Mouse (Mus musculus): ENCODE measurements around the gene H2afv. TPM values are rescaled to one million over a fixed set of nuclear protein-coding genes. Genes with fewer than 3 reads are reported as not detected.

Gene H2afv
- total RNA-seq, 1 experiment, result 192 TPM

DNA sequence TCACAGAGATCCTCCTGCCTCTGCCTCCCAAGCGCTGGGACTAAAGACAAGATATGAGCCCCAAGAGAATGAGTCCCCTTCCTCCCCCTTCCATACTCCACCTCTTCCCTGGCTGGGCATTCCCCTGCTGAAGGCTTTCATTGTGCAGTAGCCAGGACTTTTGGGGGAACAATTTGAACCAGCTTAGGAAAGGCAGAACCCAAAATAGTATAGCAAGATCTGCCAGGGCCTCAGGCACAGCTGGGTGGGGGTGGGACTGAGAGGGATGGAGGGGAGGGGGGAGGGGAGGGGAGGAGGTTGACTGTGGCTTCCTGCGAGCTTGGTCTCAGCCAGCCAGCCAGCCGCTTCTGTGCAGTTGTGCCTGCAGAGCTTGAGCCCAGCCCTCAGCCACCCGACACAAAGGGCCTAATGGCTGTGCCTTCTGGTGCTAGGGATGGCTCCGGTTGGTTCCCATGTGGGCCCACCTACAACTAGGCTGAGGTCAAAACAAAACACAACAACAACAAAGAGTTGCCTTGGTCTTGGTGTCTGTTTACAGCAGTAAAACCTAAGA lies 34.1 kb downstream of the H2afv start:
- no peak overlapping the region for H3K9ac ChIP-seq (ENCODE audit: insufficient read depth, low read depth, low read length, poor library complexity, severe bottlenecking)
- in situ Hi-C loops (cut with MboI; ENCODE audit: low sequenced_read_pairs in 2 of 2, unreplicated experiment in 2 of 2), result no loop called here
- H3K4me1 ChIP-seq (ENCODE audit: control insufficient read depth in 2 of 2, insufficient read depth in 2 of 2, low read length in 2 of 2, poor library complexity in 1 of 2), result peaks cover 2 to 18% of the 10 kb centered on the region in 2 experiments; a peak in 2 of 4 replicates
- H3K9me3 ChIP-seq (ENCODE audit: control insufficient read depth, insufficient read depth, low read depth, low read length), result no peaks in the 10 kb centered on the region
- DNase-seq (ENCODE audit: low read depth, low spot score), result no peak
- peaks cover 4% of the 10 kb centered on the region for H3K36me3 ChIP-seq (ENCODE audit: control insufficient read depth, insufficient read depth, low read length, poor library complexity, severe bottlenecking)
- H3K4me3 ChIP-seq (ENCODE audit: insufficient read depth in 1 of 2, low read depth in 1 of 2, low read length in 2 of 2, poor library complexity in 1 of 2, severe bottlenecking in 1 of 2), result no peak overlapping the region
- peak overlapping the region; percentile 60; the same call in 1 of the 2 replicates for H3K27ac ChIP-seq (ENCODE audit: insufficient read depth, low read depth, low read length, poor library complexity, severe bottlenecking)
- TF ChIP-seq MAFK (IDR thresholded peaks at IDR 0.05; ENCODE audit: insufficient read depth, low read depth, low read length) (no peak), ZC3H11A (IDR thresholded peaks at IDR 0.05; ENCODE audit: borderline replicate concordance, low read depth, low read length) (no peak), HCFC1 (IDR thresholded peaks at IDR 0.05; ENCODE audit: borderline replicate concordance, insufficient read depth, low read length) (no peak), ZNF384 (IDR thresholded peaks at IDR 0.05; ENCODE audit: low read depth, low read length) (no peak), CHD2 (IDR thresholded peaks at IDR 0.05; ENCODE audit: low read depth, low read length) (no peak)

GRCm38 (mm10) chr11:6407162-6407621 lies 37.1 kb downstream of the H2afv start:
- no peak for TF ChIP-seq ZC3H11A (IDR thresholded peaks at IDR 0.05; ENCODE audit: borderline replicate concordance, low read depth, low read length)
- TF ChIP-seq ZNF384 (IDR thresholded peaks at IDR 0.05; ENCODE audit: low read depth, low read length), result no peak
- no peak for TF ChIP-seq CHD2 (IDR thresholded peaks at IDR 0.05; ENCODE audit: low read depth, low read length)
- TF ChIP-seq MAFK (IDR thresholded peaks at IDR 0.05; ENCODE audit: insufficient read depth, low read depth, low read length), result no peak
- TF ChIP-seq HCFC1 (IDR thresholded peaks at IDR 0.05; ENCODE audit: borderline replicate concordance, insufficient read depth, low read length), result no peak
- no peak overlapping the region for H3K9ac ChIP-seq (ENCODE audit: insufficient read depth, low read depth, low read length, poor library complexity, severe bottlenecking)
- no peak overlapping the region for H3K4me3 ChIP-seq (ENCODE audit: insufficient read depth in 1 of 2, low read depth in 1 of 2, low read length in 2 of 2, poor library complexity in 1 of 2, severe bottlenecking in 1 of 2)
- H3K27ac ChIP-seq (ENCODE audit: insufficient read depth, low read depth, low read length, poor library complexity, severe bottlenecking), result peak overlapping the region; percentile 41; the same call in 1 of the 2 replicates
- no peaks in the 10 kb centered on the region for H3K9me3 ChIP-seq (ENCODE audit: control insufficient read depth, insufficient read depth, low read depth, low read length)
- H3K4me1 ChIP-seq (ENCODE audit: control insufficient read depth in 2 of 2, insufficient read depth in 2 of 2, low read length in 2 of 2, poor library complexity in 1 of 2), result peaks cover 2 to 15% of the 10 kb centered on the region in 2 experiments; a peak in 2 of 4 replicates
- peaks cover 33% of the 10 kb centered on the region for H3K36me3 ChIP-seq (ENCODE audit: control insufficient read depth, insufficient read depth, low read length, poor library complexity, severe bottlenecking)
- DNase-seq (ENCODE audit: low read depth, low spot score), result no peak
- in situ Hi-C loops (cut with MboI; ENCODE audit: low sequenced_read_pairs in 2 of 2, unreplicated experiment in 2 of 2), result no loop called here

DNA sequence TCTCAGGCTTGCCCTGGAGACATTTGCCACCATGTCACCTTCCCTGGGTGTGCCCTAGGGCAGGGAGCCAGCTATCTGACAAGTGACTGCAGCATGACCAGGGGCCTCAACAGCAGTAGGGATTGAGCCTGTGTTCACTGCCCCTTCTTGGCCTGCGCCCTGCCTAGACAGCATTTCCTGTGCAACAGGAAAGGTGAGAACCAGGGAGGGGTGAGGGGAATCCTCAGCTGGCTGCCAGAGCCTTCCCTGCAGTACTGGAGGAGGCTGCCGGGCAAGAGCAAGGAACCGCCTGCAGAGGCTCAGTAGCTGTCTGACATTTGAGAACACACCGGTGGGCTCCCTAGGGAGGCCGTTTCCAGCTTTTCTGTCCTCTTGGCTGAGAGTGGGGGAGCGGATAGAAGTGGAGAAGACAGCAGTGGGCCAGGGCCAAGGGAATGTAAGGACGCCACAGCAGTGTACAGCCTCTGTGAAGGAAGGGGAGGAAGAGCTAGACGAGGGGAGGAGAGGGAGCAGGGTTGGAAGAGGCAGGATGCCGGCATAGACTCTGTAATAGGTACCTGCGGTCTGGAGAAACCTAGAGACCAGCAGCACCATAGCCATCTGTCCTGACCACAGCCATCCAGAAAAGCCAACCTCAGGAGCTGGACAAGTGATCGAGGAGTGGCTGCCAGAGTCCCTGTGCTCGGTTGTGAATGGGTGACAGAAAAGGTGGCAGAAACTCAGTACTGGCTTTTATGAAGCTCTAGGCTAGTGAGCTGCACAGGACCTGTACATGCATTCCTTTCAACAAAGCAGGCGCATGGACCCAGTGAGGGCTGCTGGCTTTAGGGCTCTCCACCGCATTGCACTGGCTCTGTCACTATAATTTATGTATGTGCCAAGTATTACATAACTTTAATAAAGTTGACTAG lies 37.7 kb downstream of the H2afv start:
- Histone ChIP-seq H3K36me3 (ENCODE audit: control insufficient read depth, insufficient read depth, low read length, poor library complexity, severe bottlenecking) (peaks cover 38% of the 10 kb centered on the region), H3K4me3 (ENCODE audit: insufficient read depth in 1 of 2, low read depth in 1 of 2, low read length in 2 of 2, poor library complexity in 1 of 2, severe bottlenecking in 1 of 2) (no peak overlapping the region), H3K9me3 (ENCODE audit: control insufficient read depth, insufficient read depth, low read depth, low read length) (no peaks in the 10 kb centered on the region), H3K9ac (ENCODE audit: insufficient read depth, low read depth, low read length, poor library complexity, severe bottlenecking) (0 out of 2 replicates have a peak overlapping the region, but pooled peaks have one; percentile 16), H3K27ac (ENCODE audit: insufficient read depth, low read depth, low read length, poor library complexity, severe bottlenecking) (peak overlapping the region; percentile 41; the same call in 1 of the 2 replicates), H3K4me1 (ENCODE audit: control insufficient read depth in 2 of 2, insufficient read depth in 2 of 2, low read length in 2 of 2, poor library complexity in 1 of 2) (peaks cover 2 to 13% of the 10 kb centered on the region in 2 experiments; a peak in 2 of 4 replicates)
- in situ Hi-C loops (cut with MboI; ENCODE audit: low sequenced_read_pairs in 2 of 2, unreplicated experiment in 2 of 2), result no loop called here
- TF ChIP-seq ZNF384 (IDR thresholded peaks at IDR 0.05; ENCODE audit: low read depth, low read length), result no peak
- TF ChIP-seq ZC3H11A (IDR thresholded peaks at IDR 0.05; ENCODE audit: borderline replicate concordance, low read depth, low read length), result no peak
- TF ChIP-seq MAFK (IDR thresholded peaks at IDR 0.05; ENCODE audit: insufficient read depth, low read depth, low read length), result no peak
- TF ChIP-seq CHD2 (IDR thresholded peaks at IDR 0.05; ENCODE audit: low read depth, low read length), result no peak
- no peak for TF ChIP-seq HCFC1 (IDR thresholded peaks at IDR 0.05; ENCODE audit: borderline replicate concordance, insufficient read depth, low read length)
- no peak for DNase-seq (ENCODE audit: low read depth, low spot score)

- Histone ChIP-seq H3K4me1 (ENCODE audit: control insufficient read depth in 2 of 2, insufficient read depth in 2 of 2, low read length in 2 of 2, poor library complexity in 1 of 2) (peaks cover 2 to 11% of the 10 kb centered on the region in 2 experiments; a peak in 2 of 4 replicates), H3K27ac (ENCODE audit: insufficient read depth, low read depth, low read length, poor library complexity, severe bottlenecking) (peak overlapping the region; percentile 41; the same call in 1 of the 2 replicates), H3K4me3 (ENCODE audit: insufficient read depth in 1 of 2, low read depth in 1 of 2, low read length in 2 of 2, poor library complexity in 1 of 2, severe bottlenecking in 1 of 2) (no peak overlapping the region), H3K9me3 (ENCODE audit: control insufficient read depth, insufficient read depth, low read depth, low read length) (no peaks in the 10 kb centered on the region), H3K36me3 (ENCODE audit: control insufficient read depth, insufficient read depth, low read length, poor library complexity, severe bottlenecking) (peaks cover 43% of the 10 kb centered on the region), H3K9ac (ENCODE audit: insufficient read depth, low read depth, low read length, poor library complexity, severe bottlenecking) (no peak overlapping the region; the same call in 1 of the 2 replicates)
- no peak for DNase-seq (ENCODE audit: low read depth, low spot score)
- in situ Hi-C loops (cut with MboI; ENCODE audit: low sequenced_read_pairs in 2 of 2, unreplicated experiment in 2 of 2), result no loop called here
- TF ChIP-seq ZNF384 (IDR thresholded peaks at IDR 0.05; ENCODE audit: low read depth, low read length), result no peak
- TF ChIP-seq MAFK (IDR thresholded peaks at IDR 0.05; ENCODE audit: insufficient read depth, low read depth, low read length), result no peak
- no peak for TF ChIP-seq CHD2 (IDR thresholded peaks at IDR 0.05; ENCODE audit: low read depth, low read length)
- no peak for TF ChIP-seq HCFC1 (IDR thresholded peaks at IDR 0.05; ENCODE audit: borderline replicate concordance, insufficient read depth, low read length)
- TF ChIP-seq ZC3H11A (IDR thresholded peaks at IDR 0.05; ENCODE audit: borderline replicate concordance, low read depth, low read length), result no peak
Observed at GRCm38 (mm10) chr11:6405591-6406081, 38.6 kb downstream of the H2afv start.
